Mouse (Mus musculus) kidney, postnatal 10 days (tissue): ENCODE results near the gene Atp11b.

Experiments used
- DNase-seq: peaks from one replicate; pipeline ENCODE4 v3.0.0; 2021; ENCODE audit warnings: mixed read lengths

The Atp11b gene

DNA sequence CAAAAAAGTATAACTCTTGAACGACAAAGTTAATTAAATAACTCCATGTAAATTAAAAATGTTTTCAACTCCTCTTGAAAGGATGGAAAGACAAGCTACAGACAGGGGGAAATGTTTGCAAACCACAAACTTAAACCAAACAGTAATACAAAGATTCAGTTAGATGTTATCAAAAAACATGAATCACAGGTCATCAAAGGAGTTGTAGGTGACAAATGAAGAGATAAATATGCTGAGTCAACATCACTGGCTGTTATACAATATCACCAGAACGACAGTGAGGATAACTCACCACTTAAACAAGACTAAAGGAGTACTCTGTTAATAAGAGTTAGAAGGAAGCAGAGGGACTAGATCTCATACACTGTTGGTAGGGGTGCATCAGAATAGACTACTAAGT lies 48.1 kb downstream of the Atp11b start:
- DNase-seq, result no peak

DNA sequence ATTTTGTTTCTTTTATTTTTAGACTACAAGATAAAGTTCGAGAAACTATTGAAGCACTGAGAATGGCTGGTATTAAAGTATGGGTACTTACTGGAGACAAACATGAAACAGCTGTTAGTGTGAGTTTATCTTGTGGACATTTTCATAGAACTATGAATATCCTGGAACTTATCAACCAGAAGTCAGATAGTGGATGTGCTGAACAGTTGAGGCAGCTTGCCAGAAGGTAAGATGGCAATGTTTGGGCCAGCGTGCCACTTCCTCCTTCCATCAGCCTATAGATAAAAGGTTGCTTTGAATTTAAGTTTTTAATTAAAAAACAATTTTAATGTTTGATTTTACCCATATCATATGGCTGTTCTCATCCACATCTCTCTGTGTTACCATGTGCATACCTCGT lies 66.0 kb downstream of the Atp11b start:
- DNase-seq, result no peak

DNA sequence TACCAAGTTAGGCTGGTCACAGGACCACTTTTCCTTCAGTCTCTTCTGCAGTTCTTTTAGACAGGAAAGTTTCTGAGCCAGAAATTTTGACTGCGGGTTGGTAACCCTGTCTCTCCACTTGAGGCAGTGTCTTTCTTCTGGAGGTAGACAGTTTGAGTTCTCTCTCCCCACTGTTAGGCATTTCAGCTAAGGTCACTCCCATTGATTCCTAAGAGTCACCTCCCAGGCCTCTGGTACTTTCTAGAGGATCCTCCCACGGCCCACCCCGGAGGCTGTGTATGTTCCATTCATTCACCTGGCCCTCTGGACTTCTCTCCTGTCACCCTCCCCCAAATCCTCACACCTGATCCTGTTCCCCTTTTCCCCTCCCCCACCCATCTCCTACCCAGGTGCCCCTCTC lies 68.1 kb downstream of the Atp11b start:
- DNase-seq, result no peak

DNA sequence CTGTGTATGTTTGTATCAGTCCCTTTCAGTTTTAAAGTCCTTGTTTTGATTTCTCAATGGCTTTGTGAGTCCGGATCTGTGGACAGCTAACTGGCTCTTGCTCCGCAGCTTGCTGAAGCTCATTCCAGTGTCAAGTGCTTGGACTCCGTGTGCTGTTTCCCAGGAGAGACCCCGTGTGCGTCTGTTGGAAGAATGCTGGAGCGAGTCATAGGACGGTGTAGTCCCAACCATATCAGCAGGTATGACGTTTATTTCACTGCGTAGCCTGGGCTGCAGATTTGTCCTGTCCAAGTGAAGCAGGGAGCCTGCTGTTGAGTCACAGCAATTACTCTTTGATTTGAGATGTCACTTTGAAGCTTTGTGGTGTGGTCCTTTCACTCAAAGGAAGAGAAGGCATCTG lies 95.4 kb downstream of the Atp11b start:
- no peak for DNase-seq

DNA sequence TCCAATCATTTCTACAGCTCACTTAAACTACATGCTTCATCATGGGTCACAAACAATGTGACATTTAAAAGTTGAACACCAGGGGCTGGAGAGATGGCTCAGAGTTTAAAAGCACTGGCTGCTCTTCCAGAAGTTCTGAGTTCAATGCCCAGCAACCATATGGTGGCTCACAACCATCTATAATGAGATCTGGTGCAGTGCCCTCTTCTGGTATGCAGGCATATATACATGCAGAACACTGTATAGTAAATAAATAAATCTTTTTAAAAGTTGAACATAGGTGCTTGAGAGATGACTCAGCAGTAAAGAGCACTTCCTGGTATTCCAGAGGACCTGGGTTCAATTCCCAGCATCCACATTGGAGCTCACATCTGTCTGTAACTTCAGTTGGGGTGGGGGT lies 129.4 kb downstream of the Atp11b start:
- DNase-seq, result no peak

DNA sequence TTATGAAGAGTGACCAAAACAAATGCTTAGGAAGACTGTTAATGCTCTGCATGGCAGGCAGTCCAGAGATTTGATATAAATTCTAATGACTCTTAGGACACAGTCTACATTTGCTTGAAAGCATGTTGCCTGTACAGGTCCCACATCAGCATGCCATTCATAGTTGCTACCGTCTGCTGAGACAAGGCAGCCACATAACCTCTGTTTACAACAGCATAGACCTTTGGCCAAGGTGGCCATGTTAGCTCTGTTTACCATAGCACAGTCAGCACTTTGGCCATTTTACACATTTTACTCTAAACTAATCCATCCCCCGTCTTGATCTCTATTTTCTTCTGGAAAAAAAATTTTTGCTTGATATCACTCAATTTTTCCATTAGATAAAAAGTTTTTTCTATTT lies 135.6 kb downstream of the Atp11b start:
- no peak for DNase-seq

DNA sequence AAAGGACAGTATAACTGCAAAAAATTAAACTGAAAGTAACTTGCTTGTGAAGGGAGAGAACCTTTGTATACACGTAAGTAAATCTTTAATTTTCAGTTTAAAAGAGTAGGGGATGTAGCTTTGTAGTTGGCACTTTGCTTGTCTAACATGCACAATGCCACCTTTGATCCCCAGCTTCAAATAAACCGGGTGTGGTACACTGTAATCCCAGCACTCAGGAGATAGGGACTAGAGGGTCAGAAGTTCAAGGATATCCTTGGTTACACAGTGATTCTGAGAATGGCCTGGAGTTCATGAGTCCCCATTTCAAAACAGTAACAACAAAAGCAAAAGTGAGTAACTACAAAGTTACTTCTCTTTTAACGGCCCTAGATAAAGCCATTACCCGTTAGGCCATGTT lies 137.2 kb downstream of the Atp11b start:
- DNase-seq, result no peak

DNA sequence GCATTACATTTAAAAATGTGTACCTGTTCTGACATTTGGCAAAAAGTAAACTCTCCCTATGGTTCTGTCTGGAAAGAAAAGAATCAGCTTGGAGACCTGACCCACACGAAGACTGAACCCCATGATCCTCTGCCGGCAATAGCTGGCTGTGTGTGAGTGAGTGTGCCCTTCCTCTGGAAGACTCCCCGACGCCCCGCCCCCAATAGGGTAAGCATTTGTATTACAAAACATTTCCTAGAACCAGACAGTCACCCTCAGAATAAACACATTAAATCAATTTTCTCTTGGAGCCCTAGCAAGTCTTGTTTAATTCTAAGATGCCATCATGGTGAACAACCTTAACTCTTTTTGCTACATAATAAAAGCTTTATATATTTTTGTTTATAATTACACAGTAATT lies 139.2 kb downstream of the Atp11b start:
- no peak for DNase-seq

DNA sequence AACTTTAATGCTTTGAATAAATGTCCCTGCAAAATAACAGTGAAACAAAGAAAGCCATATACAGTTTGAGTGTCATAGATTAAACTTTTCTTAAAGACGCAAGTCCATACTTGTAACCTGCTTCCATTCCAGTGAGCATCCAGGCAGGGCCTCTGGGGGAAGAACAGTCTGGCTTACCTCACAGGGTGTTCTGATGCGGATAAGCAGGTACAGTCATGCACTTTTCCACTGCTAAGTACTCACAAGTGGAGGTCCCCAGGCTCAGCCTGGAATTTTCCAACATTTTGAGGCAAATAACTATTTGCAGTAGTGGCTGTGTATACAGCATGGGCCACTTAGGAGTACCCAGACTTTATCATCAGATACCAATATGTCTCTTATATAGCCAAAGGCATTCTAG lies 144.0 kb downstream of the Atp11b start:
- no peak for DNase-seq

DNA sequence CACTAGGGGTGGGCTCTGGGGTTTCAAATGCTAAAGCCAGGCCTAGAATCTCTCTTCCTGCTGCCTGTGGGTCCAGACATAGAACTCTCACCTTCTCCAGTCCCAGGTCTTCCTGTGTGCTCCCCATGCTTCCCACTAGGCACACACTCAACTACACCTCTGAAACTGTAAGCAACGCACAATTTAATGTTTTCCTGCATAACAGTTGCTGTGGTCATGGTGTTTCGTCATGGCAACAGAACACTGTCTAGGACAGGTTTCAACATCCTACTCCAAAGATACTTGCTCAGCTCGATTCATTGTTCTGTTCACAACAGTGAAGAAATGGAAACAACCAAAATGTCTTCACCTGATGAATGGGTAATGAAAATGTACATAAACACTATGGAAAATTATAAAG lies 145.2 kb downstream of the Atp11b start:
- DNase-seq, result no peak

DNA sequence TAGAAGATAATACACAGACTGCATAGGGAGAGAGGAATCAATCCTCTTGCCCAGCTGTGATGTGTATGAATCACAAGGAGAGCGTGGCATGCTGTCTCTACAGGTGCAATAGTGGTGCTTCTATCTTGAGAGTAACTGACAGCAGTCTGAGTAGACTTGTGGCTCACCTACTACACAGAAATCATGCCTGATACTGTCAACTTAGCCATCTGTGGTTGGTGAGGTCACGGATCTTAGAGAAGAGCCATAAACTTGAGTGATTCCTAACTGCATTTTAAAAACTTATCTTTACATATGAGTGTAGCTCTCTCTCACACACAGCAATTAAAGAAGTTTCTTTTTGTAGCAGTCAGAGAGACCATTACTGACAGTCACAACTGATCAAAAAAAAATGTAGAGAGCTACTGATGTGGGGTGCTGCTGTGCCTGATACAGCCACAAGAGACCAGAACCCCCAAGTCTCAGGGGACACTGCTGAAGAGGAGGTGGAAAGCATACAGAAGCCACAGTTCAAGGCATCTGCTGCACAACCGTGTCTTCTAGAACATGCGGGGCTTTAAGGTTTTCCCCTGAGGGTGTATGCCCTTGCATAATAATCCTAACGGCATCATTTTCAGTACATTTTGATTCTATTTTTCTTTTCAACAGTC lies 146.8 kb downstream of the Atp11b start:
- DNase-seq, result no peak
